Mouse (Mus musculus) kidney, postnatal 4 days (tissue): ENCODE results near the gene Myt1l.

Source experiments
- DNase-seq, 2 experiments: peaks; one replicate each; pipeline ENCODE4 v3.0.0; 2021; ENCODE audit warnings: mixed read lengths in 2 of 2

The Myt1l gene

DNA sequence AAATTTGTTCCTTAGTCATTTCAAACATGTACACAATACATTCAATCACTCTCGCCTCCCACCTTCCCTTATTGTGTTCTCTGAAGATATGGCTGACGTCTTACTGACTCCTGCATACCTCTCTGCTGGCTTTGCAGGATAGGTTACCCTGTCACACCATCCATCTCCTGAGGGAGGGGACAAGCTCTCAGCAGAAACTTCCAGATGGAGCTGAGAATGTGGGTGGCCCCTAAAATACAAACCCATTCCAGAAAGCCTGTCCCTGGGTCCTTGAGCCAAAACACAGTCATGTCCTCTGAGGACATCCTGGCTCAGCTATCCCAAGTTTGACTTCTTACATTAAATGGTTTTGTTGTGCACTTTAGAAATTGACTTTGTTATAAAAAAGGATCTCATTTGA is 129.7 kb downstream of the Myt1l start:
- no peak for DNase-seq

DNA sequence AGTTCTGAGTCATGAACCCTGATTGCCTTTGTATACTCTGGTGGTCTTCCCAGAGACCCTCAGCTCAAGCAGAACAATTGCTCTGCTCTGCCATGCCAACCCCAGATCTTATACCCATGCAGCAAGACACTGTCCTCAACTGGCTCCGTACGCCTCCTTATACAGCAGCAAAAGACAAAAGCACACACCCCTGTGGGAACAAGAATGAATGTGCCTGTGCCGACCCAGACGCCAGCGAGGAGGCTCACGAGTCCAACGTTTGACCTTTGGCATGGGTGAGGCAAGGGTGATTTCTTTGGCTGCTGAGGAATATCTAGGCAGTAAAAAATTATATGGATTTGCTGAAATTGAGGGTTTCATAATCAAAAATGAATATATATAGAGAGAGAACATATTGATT is 143.8 kb downstream of the Myt1l start:
- no peak for DNase-seq

DNA sequence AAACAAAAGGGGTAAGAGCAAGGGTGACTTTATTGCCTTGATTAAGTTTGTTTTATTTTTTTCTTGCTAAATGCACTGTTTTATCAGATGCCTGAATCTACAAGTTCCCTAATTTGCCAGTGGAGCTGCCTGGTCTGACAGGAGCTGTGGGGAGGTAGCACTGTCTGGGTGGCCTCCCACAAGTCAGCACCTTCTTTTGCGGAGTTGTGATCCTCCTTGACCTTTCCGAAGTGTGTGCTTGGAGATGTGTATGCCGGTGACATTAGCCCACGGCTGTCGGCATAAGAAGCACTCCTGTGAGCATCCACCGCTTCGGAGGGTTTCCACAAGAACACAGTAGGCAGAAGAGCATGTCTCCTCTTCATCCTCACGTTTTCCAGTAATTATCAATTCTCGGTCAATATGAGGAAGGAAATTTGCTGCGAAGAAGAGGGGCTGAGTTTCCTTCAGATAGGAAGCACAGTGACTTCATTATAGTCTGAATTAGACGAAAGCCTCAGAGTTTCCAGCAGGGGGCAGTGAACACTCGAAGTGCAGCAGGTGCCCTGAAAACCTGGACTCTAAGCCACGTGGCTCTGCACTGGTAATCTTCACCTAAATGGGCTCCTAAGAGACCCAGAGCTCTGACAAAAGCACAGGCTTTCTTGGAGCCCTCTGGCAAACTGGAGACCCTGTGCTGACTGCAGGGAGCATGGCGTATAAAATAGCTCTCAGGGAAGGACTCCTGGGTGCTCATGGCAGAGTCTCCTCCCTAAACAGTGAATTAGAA is 147.6 kb downstream of the Myt1l start:
- DNase-seq = peak; percentile 60 to 66

DNA sequence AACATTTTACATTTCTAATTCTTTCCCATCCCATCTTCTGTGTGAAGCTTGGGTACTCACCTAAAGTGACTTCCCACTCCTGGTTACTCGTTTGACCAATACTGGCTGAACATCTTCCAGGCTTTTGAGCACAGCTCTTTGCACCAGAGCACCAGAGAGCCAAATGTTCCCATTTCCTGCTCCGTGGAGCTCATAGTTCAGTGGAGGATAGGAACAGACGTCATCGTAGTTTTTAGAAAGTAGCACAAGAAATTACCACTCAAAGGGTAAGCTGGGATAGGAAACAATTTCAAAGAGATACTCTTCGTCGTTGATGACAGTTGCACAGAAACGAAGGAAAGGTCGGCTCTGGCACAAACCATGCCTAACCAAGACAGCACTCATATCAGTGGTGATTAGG is 154.2 kb downstream of the Myt1l start:
- no peak for DNase-seq

DNA sequence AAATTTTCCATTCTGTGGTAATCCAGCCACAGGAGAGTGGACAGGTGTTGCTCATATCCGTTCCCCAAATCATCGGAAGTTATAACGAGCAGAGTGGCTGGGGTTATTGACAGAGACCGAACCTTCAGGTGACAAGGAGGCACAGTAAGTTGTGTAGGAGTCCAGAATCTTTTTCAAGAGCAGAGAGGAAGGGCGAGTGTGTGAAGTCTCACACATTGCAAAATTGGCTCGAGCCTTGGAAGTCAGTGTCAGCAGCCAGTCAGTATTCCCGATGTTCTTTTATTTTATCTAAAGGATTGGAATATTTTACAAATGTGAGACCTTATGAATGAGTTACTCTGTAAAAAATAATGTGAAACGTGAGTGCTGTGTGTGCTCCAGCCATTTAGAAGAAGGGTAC is 154.8 kb downstream of the Myt1l start:
- DNase-seq = no peak

DNA sequence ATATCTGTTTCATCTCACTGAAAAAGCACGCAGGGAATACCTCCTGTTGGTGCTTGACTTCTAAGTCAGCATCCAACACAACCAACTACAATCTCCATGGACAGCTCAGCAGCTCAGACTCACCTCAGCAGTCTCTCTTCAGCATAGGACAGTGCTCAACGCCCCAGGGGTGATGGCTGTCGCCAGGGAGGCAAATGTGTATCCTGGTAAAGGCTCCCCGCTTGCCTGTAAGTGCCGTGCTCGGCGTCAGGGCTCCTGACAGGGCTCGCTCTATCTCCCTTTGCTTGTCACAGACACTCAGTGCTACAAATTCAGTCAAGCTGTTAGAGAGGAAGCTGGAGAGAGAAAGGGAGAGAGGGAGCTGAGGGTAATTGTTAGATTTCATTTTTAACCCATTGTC is 158.1 kb downstream of the Myt1l start:
- DNase-seq = no peak

DNA sequence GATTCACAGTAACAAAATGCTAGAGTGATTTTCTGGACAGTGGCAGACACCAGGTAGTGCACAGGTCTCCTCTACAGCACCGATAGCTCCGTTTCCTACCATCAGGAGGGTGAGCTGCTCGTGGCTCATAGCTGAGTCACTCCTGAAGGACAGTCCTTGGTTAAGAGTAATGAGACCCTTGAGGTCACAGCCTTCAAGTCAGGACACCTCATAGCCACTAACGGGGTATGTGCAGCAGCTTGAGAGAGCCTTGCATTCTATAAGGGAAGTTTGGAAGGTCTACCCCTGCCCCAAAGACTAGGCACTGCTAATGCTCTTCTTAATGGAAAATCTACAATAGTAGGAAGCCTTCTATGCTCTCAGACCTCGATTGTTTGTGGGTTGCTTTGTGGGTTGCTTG is 163.4 kb downstream of the Myt1l start:
- DNase-seq = no peak

DNA sequence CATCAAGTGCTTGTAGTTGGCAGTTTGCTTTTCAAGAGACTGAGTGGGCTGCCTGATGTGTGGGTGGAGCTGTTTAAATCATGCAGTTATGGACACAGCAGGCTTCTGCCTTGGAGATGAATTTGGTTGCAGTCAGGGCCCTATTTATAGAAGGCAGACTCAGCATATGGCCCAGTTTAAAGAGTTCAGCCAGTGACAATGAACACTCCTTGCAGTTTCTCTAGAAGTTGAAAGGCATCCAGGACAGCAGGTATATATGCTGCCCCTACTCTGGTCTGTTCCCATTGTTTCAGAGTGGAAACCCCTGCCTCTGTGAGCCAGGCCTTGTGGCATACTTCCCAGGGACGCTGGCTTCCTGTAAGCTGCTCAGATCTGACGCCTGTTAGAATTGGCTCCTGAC is 167.0 kb downstream of the Myt1l start:
- DNase-seq = no peak

DNA sequence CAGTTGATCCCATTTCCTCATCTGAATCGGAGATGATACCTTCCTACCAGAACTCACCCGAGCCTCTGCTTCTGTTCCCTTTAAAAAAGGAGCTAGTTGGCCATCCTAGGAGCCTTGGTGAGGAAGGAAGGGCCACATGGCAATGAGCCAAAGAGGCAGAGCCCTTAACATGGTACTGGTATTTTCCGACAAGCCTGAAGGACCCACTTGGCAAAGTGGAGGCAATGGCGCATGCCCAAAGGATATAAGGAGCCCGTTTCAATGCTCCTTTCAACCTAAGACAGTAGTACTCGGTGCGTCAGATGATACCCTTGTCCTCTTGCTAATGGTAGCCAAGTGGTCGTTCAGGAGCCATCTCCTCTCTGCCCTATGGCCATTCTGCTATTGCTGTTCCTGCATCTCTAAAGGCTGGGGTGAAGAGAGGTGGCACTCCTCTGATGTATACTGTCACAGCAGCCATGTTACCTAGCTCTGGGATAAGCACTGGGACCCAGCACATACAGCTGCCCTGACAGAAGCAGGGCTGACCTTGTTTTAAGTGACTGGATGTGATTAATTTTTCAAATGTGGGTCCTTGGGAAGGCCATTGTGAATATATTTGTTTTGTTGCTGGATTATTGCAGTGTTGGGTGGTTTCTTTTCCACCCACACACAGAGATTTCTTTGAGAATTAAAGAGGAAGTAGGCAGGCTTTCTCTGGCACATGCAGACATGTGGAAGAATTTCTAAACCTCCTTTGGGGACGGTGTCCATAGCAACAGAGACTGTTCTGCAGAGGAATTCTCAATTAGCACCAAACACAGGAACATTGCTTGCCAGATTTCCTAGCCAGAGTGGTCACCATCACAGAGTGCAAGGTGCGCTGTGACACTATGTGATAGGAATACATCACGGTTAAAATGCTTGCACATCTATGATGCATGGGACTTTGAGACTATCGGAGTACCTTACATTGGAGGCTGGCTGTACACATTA is 169.6 kb downstream of the Myt1l start:
- DNase-seq = no peak

DNA sequence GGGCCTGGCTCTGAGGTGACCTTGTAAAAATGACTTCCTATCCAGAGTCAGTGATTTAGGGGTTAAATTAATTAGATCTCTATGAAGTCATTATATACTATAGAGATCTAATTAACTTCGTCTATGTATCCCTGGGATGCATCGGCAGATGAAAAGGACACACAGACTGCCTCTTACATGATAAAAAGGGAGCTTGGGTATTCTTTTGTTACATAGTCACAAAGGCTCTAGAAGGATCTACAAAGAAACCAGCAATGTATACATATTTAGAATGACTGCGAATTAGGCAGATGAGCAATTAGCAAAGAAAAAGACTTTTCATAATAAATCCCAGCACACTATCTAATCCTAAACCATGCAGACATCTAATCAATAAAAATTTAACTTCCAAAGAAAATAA is 170.4 kb downstream of the Myt1l start:
- no peak for DNase-seq

DNA sequence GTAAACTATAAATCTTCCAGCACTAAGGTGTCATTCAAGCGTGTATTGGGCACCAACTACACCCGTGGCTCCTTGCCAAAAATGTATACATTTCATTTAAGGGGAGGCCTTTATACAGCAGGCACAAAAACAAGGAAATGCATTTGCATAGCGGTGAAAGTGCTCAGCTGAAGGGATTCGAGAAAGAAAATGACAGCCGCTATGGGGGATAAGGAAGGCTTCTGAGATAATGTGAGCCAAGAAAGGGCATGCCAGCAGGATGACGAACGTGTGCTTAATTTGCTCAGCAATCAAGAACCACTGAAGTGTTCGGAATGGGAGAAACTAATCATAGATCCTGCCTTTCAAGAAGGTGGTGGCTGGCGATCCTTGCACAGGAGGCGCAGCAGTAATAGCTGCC is 170.8 kb downstream of the Myt1l start:
- no peak for DNase-seq

DNA sequence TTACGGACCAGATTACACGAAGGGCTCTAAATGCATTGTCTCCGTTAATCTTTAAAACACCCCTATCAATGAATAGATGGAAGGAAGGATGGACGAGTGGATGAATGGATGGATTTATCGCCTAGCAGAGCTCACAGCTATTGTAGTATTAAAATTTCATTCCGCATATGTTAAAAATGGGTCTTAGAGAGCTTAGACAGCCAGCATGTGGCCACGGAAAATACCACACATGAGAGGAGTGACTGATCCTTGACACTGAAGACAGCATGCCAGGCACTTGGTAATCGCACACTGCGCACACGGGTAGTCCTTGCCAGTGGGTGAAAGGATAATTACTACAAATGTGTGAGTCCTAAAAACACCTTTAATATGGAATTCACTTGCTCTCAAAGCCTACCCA is 171.2 kb downstream of the Myt1l start:
- no peak for DNase-seq

DNA sequence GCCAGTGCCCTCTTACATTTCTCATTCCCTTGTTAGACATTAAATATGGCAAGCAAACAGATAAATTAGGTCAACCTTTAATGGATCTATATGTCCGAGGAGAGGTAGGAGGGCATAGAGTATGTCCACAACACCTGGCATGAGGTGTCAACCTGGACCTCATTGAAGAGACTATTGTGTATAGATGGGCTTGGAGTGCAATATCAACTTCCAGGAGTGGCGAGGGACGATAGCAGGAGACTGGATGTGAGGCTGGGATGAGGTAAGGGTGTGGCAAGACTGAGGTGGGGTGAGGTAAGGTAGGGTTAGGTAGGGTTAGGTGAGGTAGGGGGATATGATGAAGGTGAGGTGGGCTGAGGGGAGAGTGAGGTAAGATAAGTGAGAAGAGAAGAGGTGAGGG is 171.8 kb downstream of the Myt1l start:
- DNase-seq = no peak

DNA sequence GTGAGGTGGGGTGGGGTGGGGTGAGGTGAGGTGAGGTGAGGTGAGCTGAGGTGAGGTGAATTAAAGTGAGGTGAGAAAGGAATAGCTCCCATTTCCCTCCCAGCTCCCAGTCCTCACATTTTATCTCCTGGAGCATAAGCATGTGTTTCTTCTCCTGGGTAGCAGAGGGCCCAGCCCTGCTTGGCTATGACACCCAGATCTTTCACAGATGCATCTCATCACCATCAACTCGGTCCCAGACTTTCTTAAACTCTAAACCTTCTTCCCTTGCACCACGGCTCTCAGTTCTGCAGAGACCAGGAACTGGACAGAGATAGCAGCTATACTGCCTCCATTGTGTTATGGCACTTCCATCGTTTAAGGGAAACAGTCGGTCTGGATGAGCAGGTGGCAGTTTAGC is 172.9 kb downstream of the Myt1l start:
- DNase-seq = no peak

DNA sequence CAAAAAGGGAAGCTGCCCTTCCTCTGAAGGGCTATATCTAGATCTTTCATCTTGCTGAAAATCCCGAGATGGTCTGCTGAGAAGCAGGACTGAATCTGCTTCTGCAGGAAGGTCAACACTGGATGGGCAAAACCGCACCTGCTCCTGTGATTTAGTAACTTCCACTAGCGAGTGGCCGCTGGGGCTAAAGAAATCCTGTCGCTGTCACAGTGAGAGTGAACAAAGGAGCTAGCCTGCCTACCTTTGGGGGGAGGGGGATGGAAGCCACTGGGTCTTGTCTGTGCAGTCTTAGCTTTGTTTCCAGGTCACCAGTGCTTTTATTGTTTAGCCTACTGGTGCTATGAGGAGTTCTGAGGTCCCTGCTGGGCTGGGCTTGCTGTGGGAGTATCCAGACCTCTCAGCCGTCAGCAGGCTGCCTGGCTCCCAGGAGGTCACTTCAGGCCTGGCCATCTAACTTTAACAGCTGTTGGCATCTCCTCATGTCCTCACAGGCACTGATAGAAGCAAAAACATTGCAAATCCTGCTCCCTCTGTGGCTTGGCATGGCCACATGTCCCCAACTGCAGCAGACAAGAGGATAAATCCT is 173.6 kb downstream of the Myt1l start:
- DNase-seq = peak; percentile 13 to 45

DNA sequence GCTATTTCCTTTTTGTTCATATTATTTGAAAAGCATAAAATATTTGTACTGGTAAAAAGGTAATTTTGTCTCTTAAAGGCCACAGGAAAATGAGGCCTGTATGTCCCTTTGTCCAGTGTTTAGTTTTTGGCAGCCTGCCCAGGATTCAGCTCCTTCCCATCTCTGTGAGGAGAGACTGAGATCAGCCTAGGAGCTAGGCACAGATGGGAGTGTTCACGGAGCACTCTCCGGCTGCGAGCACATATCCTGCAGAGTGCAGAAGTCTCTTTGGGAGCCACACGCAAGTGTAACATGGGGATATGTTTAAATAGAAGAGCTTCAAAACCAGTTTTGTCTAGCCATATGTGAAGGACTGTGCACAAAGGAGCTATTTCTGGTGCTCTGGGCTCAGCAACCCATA is 174.4 kb downstream of the Myt1l start:
- peak; percentile 42 to 53 for DNase-seq

DNA sequence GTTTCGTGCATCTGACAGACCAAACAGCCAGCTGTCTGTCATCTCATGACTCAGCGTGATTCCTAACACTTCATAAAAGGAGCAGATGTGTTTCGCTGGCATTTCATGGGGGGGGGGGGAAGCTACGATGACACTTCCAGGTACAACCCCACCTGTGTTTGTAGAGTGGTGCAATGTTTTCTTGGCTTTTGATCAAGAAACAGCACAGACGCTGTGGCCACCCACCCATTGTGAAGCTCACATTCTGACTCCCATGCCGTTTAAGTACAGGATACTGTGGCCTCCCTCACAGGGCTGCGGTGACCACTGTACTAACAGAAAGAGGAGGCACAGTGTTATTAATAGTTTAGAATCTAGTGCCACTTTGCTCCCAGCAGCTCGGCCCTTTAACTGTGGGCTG is 175.4 kb downstream of the Myt1l start:
- no peak for DNase-seq

DNA sequence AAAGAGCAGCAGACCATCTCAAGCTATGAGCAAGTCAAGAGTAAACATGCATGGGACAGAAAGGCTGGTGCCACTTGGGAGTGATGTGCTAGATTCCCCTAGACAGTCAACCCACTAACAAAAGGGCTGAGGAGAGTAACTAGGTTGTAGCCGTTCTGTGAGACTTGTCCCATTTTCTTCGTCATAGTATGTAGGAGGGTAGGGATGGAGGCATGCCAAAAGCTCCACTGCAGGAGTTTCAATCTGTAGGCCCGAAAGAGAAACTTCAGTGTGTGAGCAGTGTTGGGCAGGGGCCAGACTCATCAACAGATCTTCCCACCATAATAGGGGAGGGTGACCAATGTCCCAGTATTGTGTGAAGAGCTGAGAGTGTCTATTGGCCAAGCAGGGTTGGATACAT is 178.9 kb downstream of the Myt1l start:
- DNase-seq = no peak

DNA sequence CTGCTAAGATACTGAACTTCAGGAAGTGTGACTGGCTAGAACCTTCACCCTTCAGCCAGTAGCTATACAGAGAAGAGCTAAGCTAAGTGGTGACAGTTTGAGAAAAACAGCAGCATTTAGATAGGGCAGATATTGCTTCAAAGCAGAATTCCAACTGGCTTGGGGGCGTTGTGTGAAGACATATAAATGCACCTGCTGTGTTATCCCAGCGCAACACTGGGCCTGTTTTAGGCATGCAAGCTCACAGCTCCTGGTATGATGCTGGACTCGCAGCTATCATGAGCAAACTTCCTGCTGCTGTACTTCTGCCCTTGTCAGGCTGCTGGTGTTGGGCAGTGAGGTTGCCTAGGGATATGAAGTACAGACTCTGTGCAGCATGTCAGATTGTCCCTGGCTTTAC is 180.0 kb downstream of the Myt1l start:
- no peak for DNase-seq

DNA sequence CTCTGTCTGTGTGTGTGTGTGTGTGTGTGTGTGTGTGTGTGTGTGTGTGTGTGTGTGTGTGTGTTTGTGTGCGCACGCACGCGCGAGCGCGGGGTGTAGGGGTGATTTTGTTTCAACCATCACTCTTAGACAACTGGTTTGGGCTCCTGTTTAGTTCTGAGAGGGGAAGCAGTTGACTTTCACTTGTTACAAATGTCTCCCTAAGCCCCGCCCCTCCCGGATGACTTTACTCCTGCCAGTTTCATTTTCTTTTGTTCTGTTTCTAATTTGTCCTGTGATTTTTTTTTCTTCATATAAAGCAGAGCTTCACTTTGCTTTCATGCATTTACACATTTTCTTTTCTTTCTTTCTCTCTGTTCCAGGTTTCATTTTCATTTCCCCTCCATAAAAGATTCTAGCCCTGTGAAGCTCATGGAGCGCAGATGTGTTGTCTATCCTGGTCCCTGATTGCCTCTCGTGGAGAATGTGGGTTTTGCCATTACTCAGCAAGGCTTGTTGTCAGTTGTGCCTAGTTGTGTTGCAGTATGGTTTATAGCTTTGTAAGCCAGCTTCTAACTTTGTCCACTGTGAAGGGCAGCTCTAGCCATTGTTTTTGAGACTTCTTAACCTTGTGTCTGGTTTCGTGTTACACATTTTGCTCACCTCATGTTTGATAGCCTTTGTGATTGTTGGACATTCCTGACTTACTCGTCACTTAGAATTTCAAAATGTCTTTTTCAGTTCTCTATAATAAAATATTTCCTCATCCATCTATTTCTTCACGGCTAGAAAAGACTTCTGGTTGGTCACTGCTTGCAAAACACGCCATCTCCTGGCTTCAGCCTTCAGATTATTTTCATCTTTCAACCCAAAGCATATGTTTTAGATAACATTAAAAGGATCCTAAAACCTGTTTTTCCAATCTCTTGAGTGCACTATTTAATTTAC is 184.9 kb downstream of the Myt1l start:
- no peak for DNase-seq

DNA sequence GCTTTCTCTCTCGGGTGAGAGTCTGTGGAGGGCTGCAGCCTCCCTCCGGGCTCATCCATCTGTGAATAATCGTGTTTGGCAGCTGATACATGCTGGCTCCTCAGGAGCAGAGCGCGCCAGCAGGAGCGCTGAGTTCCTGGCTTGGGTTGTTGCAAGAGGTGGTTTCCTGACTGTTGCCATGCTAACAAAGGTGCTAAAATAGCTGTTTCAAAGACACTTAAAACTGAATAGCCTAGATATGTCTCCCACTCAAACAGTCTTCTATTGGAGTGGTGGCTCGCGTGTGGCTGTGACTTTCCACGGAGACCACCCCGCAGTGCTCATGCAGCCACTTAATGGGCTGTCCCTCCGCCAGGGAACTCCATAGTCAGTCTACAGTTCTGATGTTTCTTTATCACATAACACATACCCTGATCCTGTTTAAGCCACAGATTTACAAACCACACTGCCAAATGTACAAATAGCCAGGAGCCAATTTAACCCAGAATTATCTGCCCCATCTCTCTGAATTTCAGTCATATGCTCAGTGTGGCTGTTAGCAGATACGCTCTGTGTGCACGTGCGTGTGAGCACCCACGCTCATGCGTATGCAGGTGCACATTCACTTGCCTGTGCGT is 195.6 kb downstream of the Myt1l start:
- DNase-seq = no peak

DNA sequence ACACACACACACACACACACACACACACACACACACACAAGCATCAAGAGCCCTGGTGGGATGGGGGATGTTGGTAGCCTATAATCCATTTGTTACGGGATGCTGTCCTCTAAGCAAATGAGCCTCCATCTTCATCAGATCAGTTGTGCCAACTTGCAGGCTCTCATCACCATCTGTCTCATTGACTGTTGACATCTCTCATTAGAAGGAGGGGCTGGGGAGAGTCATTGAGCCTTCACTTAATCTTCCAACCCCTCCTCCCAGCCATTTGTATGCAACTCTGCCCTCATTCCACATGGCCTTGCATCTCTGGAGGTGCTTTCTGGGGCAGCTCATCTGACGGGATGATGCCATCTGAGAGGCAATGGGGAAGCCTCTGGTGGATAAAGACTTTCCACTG is 200.1 kb downstream of the Myt1l start:
- DNase-seq = no peak
